Mouse (Mus musculus): Measurements from ENCODE around the gene Sst. TPM values are rescaled to one million over a fixed set of nuclear protein-coding genes. Genes with fewer than 3 reads are reported as not detected.

The Sst gene
- polyA plus RNA-seq, 1 experiment from 2014 or later = 18.9 TPM

GRCm38 (mm10) chr16:23897486-23897885 is 6.7 kb upstream of the Sst start:
- WGBS = 60% methylated on average over 5 of the region's 5 CpGs
- no peak overlapping the region for H3K4me3 ChIP-seq (replicated peaks; ENCODE audit: low read length)
- no peaks in the 10 kb centered on the region for H3K27me3 ChIP-seq (ENCODE audit: control insufficient read depth, insufficient read depth, low read length)
- no peaks in the 10 kb centered on the region for H3K36me3 ChIP-seq (ENCODE audit: control insufficient read depth, insufficient read depth, low read length)
- no peak for ATAC-seq (ENCODE audit: insufficient read depth, low FRiP score)
- no peak overlapping the region for H3K9ac ChIP-seq (ENCODE audit: low read length)
- H3K4me1 ChIP-seq (ENCODE audit: control insufficient read depth, insufficient read depth, low read length) = peaks cover 5% of the 10 kb centered on the region; the same call in 1 of the 2 replicates
- H3K9me3 ChIP-seq (replicated peaks; ENCODE audit: control insufficient read depth, low read length) = no peaks in the 10 kb centered on the region
- no peak overlapping the region for H3K4me2 ChIP-seq (ENCODE audit: low read depth, low read length)
- H3K27ac ChIP-seq (ENCODE audit: low read length) = no peak overlapping the region

DNA sequence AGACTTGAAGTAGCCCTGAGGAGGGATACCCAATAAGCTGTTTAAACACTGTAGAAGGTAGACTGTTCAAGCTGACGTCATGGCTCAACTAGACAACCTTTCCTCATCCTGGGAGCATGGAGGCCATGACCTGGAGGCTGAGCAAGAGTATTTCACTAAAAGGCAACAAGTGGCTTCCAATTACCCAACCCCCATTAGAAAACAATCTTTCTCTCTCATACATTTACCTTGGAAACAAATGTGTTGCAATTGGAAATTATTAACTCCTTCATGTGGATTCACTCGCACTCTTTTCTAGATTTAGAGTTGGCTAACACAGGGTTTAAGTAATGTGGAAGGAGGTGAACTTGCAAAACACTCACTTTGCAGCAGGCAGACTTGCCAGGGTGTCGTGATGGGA is 4.4 kb upstream of the Sst start:
- H3K9me3 ChIP-seq (replicated peaks; ENCODE audit: control insufficient read depth, low read length) = no peaks in the 10 kb centered on the region
- no peak overlapping the region for H3K4me3 ChIP-seq (replicated peaks; ENCODE audit: low read length)
- no peak overlapping the region for H3K9ac ChIP-seq (ENCODE audit: low read length)
- H3K36me3 ChIP-seq (ENCODE audit: control insufficient read depth, insufficient read depth, low read length) = no peaks in the 10 kb centered on the region
- WGBS = 69% methylated on average over 3 of the region's 3 CpGs
- no peak overlapping the region for H3K4me2 ChIP-seq (ENCODE audit: low read depth, low read length)
- peaks cover 5% of the 10 kb centered on the region; the same call in 1 of the 2 replicates for H3K4me1 ChIP-seq (ENCODE audit: control insufficient read depth, insufficient read depth, low read length)
- H3K27ac ChIP-seq (ENCODE audit: low read length) = no peak overlapping the region
- ATAC-seq (ENCODE audit: insufficient read depth, low FRiP score) = no peak
- peaks cover 8% of the 10 kb centered on the region for H3K27me3 ChIP-seq (ENCODE audit: control insufficient read depth, insufficient read depth, low read length)

GRCm38 (mm10) chr16:23890151-23890550 is 607 bp downstream of the Sst start:
- H3K36me3 ChIP-seq (ENCODE audit: control insufficient read depth, insufficient read depth, low read length) = no peaks in the 10 kb centered on the region
- ATAC-seq (ENCODE audit: insufficient read depth, low FRiP score) = no peak
- H3K27me3 ChIP-seq (ENCODE audit: control insufficient read depth, insufficient read depth, low read length) = peaks cover 14% of the 10 kb centered on the region
- no peak overlapping the region for H3K4me2 ChIP-seq (ENCODE audit: low read depth, low read length)
- no peaks in the 10 kb centered on the region for H3K9me3 ChIP-seq (replicated peaks; ENCODE audit: control insufficient read depth, low read length)
- H3K9ac ChIP-seq (ENCODE audit: low read length) = no peak overlapping the region
- no peaks in the 10 kb centered on the region for H3K4me1 ChIP-seq (ENCODE audit: control insufficient read depth, insufficient read depth, low read length)
- no peak overlapping the region for H3K4me3 ChIP-seq (replicated peaks; ENCODE audit: low read length)
- 5% methylated on average over 9 of the region's 9 CpGs for WGBS
- no peak overlapping the region for H3K27ac ChIP-seq (ENCODE audit: low read length)

- whole genome bisulfite sequencing = 66% methylated on average over 10 of the region's 10 CpGs
- H3K4me3 ChIP-seq (replicated peaks; ENCODE audit: low read length) = no peak overlapping the region
Observed at GRCm38 (mm10) chr16:23887910-23888579, 2.7 kb downstream of the Sst start.

GRCm38 (mm10) chr16:23885098-23885497 is 5.7 kb downstream of the Sst start:
- Histone ChIP-seq H3K27ac (ENCODE audit: low read length) (no peak overlapping the region), H3K27me3 (ENCODE audit: control insufficient read depth, insufficient read depth, low read length) (peaks cover 6% of the 10 kb centered on the region; the same call in 1 of the 2 replicates), H3K9ac (ENCODE audit: low read length) (no peak overlapping the region), H3K4me2 (ENCODE audit: low read depth, low read length) (no peak overlapping the region), H3K4me1 (ENCODE audit: control insufficient read depth, insufficient read depth, low read length) (no peaks in the 10 kb centered on the region), H3K9me3 (replicated peaks; ENCODE audit: control insufficient read depth, low read length) (no peaks in the 10 kb centered on the region), H3K4me3 (replicated peaks; ENCODE audit: low read length) (no peak overlapping the region), H3K36me3 (ENCODE audit: control insufficient read depth, insufficient read depth, low read length) (no peaks in the 10 kb centered on the region)
- no peak for ATAC-seq (ENCODE audit: insufficient read depth, low FRiP score)
- 66% methylated on average over 12 of the region's 12 CpGs for WGBS

More at GRCm38 (mm10) chr16:23887910-23888579, 2.7 kb downstream of the Sst start:
- ATAC-seq (ENCODE audit: insufficient read depth, low FRiP score) = no peak
- Histone ChIP-seq H3K27ac (ENCODE audit: low read length) (no peak overlapping the region), H3K27me3 (ENCODE audit: control insufficient read depth, insufficient read depth, low read length) (peaks cover 14% of the 10 kb centered on the region), H3K4me1 (ENCODE audit: control insufficient read depth, insufficient read depth, low read length) (no peaks in the 10 kb centered on the region), H3K36me3 (ENCODE audit: control insufficient read depth, insufficient read depth, low read length) (no peaks in the 10 kb centered on the region), H3K9ac (ENCODE audit: low read length) (no peak overlapping the region), H3K9me3 (replicated peaks; ENCODE audit: control insufficient read depth, low read length) (no peaks in the 10 kb centered on the region), H3K4me2 (ENCODE audit: low read depth, low read length) (no peak overlapping the region)

- H3K9me3 ChIP-seq (replicated peaks; ENCODE audit: control insufficient read depth, low read length) = no peaks in the 10 kb centered on the region
- no peak overlapping the region for H3K4me3 ChIP-seq (replicated peaks; ENCODE audit: low read length)
- H3K27me3 ChIP-seq (ENCODE audit: control insufficient read depth, insufficient read depth, low read length) = no peaks in the 10 kb centered on the region
- H3K27ac ChIP-seq (ENCODE audit: low read length) = no peak overlapping the region
- H3K4me1 ChIP-seq (ENCODE audit: control insufficient read depth, insufficient read depth, low read length) = no peaks in the 10 kb centered on the region
- ATAC-seq (ENCODE audit: insufficient read depth, low FRiP score) = no peak
- no peak overlapping the region for H3K9ac ChIP-seq (ENCODE audit: low read length)
- no peaks in the 10 kb centered on the region for H3K36me3 ChIP-seq (ENCODE audit: control insufficient read depth, insufficient read depth, low read length)
- no peak overlapping the region for H3K4me2 ChIP-seq (ENCODE audit: low read depth, low read length)
- 58% methylated on average over 1 of the region's 1 CpGs for WGBS
Observed at GRCm38 (mm10) chr16:23855242-23855641, 35.5 kb downstream of the Sst start.

DNA sequence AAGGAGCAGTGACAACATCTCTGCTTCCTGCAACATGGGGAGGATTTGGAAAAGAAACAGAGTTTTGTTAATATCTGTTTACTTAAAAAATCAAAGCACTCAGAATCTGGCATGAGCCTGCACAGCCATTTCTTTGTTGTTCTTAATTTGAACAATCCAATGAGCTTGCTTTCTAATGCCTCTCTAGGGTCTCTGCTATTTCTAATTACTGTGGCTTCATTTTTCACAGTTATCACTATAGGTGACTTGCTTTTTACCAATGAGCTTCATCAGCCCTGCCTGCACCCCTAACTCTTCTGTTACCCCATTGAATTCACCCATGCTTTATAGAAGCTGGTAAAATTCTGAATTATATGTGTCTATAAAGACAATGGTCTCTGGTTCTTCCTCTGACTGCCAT is 41.0 kb downstream of the Sst start:
- Histone ChIP-seq H3K4me3 (replicated peaks; ENCODE audit: low read length) (no peak overlapping the region), H3K27ac (ENCODE audit: low read length) (no peak overlapping the region), H3K36me3 (ENCODE audit: control insufficient read depth, insufficient read depth, low read length) (no peaks in the 10 kb centered on the region), H3K27me3 (ENCODE audit: control insufficient read depth, insufficient read depth, low read length) (no peaks in the 10 kb centered on the region), H3K4me1 (ENCODE audit: control insufficient read depth, insufficient read depth, low read length) (no peaks in the 10 kb centered on the region), H3K4me2 (ENCODE audit: low read depth, low read length) (no peak overlapping the region), H3K9ac (ENCODE audit: low read length) (no peak overlapping the region), H3K9me3 (replicated peaks; ENCODE audit: control insufficient read depth, low read length) (no peaks in the 10 kb centered on the region)
- ATAC-seq (ENCODE audit: insufficient read depth, low FRiP score) = no peak

- H3K9ac ChIP-seq (ENCODE audit: low read length) = no peak overlapping the region
- no peak overlapping the region for H3K4me2 ChIP-seq (ENCODE audit: low read depth, low read length)
- H3K27ac ChIP-seq (ENCODE audit: low read length) = no peak overlapping the region
- H3K9me3 ChIP-seq (replicated peaks; ENCODE audit: control insufficient read depth, low read length) = no peaks in the 10 kb centered on the region
- no peaks in the 10 kb centered on the region for H3K36me3 ChIP-seq (ENCODE audit: control insufficient read depth, insufficient read depth, low read length)
- H3K4me1 ChIP-seq (ENCODE audit: control insufficient read depth, insufficient read depth, low read length) = no peaks in the 10 kb centered on the region
- no peak for ATAC-seq (ENCODE audit: insufficient read depth, low FRiP score)
- no peaks in the 10 kb centered on the region for H3K27me3 ChIP-seq (ENCODE audit: control insufficient read depth, insufficient read depth, low read length)
- H3K4me3 ChIP-seq (replicated peaks; ENCODE audit: low read length) = no peak overlapping the region
Observed at GRCm38 (mm10) chr16:23849176-23849575, 41.6 kb downstream of the Sst start.

DNA sequence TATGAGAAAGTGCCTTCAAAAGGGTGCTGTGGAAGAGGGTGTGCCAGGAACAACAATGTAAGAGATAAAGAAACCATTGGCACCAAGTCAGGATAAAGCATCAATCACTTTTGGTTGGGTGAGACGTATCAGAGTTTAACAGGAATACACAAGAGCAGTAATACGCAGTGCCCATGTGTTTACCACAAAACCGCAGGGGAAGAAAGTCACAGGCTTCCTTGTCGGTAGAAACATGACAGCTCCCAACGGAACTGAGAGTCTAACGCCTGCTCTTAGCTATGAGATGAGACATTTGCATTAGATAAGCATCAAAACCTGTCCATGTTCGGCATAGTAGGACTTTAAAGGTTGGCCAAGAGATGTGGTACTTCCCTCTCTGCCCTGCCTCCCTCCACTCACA is 46.1 kb downstream of the Sst start:
- Histone ChIP-seq H3K4me3 (replicated peaks; ENCODE audit: low read length) (no peak overlapping the region), H3K4me1 (ENCODE audit: control insufficient read depth, insufficient read depth, low read length) (no peaks in the 10 kb centered on the region), H3K27me3 (ENCODE audit: control insufficient read depth, insufficient read depth, low read length) (no peaks in the 10 kb centered on the region), H3K36me3 (ENCODE audit: control insufficient read depth, insufficient read depth, low read length) (no peaks in the 10 kb centered on the region), H3K4me2 (ENCODE audit: low read depth, low read length) (no peak overlapping the region), H3K9me3 (replicated peaks; ENCODE audit: control insufficient read depth, low read length) (no peaks in the 10 kb centered on the region), H3K27ac (ENCODE audit: low read length) (no peak overlapping the region), H3K9ac (ENCODE audit: low read length) (no peak overlapping the region)
- no peak for ATAC-seq (ENCODE audit: insufficient read depth, low FRiP score)
- WGBS = 66% methylated on average over 7 of the region's 7 CpGs
